Mouse (Mus musculus): ENCODE measurements around the gene Hist1h4k. TPM values are rescaled to one million over a fixed set of nuclear protein-coding genes. Genes with fewer than 3 reads are reported as not detected.
A peak's percentile ranks its signal among the peaks of the same experiment; 100 is the strongest.
"Not testable (repeated sequence)": the region's sequence is repeated elsewhere in the genome, so short reads cannot be mapped to it uniquely, and the experiment has no call there.

The Hist1h4k gene
- total RNA-seq, 2 experiments from 2014 or later = 76.7 to 88.9 TPM

- DNase-seq (ENCODE audit: low spot score in 2 of 2) = no peak
These were observed 5.4 kb upstream of the Hist1h4k start for GRCm38 (mm10) chr13:21755707-21756106.

- not testable (repeated sequence) for DNase-seq (ENCODE audit: low spot score in 2 of 2)
These were observed 4.1 kb upstream of the Hist1h4k start for GRCm38 (mm10) chr13:21754294-21755001.

GRCm38 (mm10) chr13:21753524-21754285, 3.4 kb upstream of the Hist1h4k start, which contains the start of the genes Hist1h2ak and Hist1h2bn:
Gene Hist1h2ak, minus strand, starts transcription at chr13:21753827.
Gene Hist1h2bn, plus strand, starts transcription at chr13:21754123.
- DNase-seq (ENCODE audit: low spot score in 2 of 2) = peak; percentile 26 to 54

- DNase-seq (ENCODE audit: low spot score in 2 of 2) = no peak
These were observed 2.8 kb upstream of the Hist1h4k start for GRCm38 (mm10) chr13:21753051-21753523.

DNA sequence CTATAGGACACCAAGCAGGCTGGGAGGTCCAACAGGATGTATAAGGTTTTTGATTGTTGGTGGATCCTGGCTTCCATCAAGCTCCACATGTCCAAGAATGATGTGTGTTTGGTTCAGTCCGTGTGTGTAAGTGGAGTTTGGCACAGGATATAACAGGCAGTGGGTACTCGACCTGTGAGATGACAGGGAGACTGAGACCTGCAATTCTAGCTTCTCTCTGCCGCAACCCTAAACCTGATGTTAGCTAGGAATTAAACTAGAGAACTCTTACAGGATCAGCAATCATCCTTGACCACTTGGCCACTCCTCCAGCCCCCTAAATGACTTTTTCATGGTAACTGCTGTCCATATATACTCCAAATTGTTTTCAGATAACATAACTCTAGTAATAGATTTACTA, 2.1 kb upstream of the Hist1h4k start:
- no peak for DNase-seq (ENCODE audit: low spot score in 2 of 2)

GRCm38 (mm10) chr13:21751827-21752226, 1.5 kb upstream of the Hist1h4k start:
- DNase-seq (ENCODE audit: low spot score in 2 of 2) = no peak

DNA sequence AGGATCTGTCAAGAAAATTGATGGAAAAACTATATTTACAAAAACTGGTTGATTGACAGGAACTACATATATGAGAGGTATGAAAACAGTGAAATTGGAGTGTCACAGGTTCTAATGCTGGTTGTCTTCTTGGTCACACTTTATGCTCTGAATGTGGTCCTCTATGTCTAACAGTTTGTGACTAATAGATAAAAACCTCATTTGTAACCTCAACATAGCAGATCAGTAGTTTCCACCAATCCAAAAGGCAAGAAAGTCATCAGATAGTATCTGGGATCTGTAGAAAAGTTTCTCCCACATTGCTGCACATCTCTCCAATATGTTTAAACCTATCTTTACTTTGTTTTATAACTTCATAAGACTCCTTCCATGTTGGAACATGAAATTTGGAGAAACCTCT, 1.1 kb upstream of the Hist1h4k start:
- DNase-seq (ENCODE audit: low spot score in 2 of 2) = no peak

DNA sequence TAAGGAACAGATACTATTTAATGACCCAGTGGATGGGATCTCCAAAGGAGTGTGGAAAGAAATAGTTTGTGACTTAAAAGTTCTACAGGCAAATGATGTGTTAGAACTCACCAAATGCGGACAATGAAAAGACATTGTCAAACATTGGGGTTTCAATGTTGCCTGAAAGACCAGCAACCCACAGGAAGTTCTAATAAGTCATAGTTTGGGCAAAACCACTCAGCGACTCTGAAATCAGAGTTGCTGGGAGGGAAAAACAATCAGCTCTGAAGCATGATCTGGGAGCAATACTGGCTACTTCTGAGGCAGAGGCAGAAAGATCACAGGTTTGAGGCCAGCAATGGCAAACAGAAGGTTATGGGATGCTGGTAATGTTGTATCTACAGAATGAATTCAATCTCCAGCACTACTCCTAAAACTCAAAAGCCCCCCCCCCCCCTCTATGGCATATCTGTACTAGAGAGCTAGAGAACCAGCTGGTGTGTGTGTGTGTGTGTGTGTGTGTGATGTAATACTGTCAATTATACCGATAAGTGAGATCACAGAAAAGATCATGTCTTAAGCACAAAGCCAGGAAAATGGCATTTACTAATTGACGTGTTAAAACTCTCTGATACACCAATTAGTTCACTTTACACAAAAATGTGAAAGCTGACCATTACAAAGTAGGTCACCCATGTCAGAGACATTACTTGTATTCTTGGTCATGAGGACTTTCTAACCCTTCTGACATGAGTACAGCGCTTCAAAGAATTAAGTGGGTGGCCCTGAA, 732 bp downstream of the Hist1h4k start:
- DNase-seq (ENCODE audit: low spot score in 2 of 2) = no peak

GRCm38 (mm10) chr13:21745006-21745405, 5.3 kb downstream of the Hist1h4k start:
- no peak for DNase-seq (ENCODE audit: low spot score in 2 of 2)

GRCm38 (mm10) chr13:21734906-21735767, 15.2 kb downstream of the Hist1h4k start, which contains the start of gene Hist1h4j:
Gene Hist1h4j, plus strand, starts transcription at chr13:21735064.
- peak; percentile 48 to 49 for DNase-seq (ENCODE audit: low spot score in 2 of 2)

DNA sequence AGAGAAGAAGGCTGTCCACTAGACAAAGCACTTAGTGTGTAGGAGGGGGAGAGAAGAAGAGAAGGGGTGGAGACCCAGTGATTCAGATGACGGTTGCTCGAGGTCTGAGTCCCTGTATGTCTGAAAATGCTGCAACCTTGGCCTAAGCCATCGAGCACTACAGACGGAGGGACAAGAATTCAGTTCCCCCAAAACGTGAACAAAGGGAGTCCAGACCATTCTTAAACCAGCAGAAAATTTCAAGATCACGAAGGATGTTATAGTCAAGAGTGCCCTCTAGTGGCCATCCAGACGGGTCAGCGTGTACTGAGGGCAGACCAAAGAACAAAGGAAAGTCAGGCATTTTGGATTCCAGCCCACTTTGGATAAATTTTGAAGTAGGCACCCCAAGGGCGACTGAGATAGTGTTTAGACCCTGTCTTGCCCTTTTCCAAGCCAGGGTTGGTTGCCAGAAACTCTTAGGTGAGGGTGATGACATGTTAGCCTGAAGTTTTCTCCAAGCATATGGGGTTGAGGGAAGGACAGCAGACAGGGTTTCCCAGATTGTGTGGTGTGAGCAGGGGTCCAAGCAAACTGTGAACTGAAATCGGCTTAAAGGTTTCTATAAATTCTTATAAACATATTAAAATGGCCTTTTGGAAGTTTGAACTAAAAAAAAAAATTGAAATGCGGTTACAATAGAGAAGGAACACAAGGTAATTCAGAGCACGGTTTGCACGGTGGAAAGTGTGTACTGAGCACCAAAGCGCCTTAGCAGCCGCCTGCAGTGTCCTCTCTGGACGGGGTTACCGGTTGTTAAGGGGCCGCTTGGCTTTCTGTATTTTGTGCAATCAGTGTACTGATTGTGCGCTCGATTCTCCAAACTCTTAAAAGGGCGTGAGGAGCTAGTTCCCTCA, 16.0 kb downstream of the Hist1h4k start:
- peak; percentile 50 to 67 for DNase-seq (ENCODE audit: low spot score in 2 of 2)

DNA sequence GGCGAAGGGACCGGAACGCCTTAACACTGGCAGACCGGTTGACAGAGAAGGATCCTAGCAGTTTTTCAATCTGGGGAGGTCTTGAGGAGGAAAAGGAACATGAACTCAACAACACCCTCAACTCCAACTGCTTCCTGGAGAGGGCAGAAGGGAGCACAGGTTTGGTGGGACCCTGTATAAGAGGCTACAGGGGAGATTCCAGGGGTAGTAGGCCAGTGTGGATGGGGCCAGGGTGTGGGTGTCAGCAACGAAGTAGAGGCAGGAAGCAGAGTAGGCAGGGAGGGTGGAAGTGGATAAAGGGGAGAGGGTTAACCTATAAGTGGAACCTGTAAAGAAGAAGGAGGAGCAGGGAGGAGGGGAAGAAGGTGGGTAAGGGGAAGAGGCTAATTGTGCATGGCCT, 16.8 kb downstream of the Hist1h4k start:
- no peak for DNase-seq (ENCODE audit: low spot score in 2 of 2)

GRCm38 (mm10) chr13:21729544-21729943, 20.8 kb downstream of the Hist1h4k start:
- no peak for DNase-seq (ENCODE audit: low spot score in 2 of 2)

DNA sequence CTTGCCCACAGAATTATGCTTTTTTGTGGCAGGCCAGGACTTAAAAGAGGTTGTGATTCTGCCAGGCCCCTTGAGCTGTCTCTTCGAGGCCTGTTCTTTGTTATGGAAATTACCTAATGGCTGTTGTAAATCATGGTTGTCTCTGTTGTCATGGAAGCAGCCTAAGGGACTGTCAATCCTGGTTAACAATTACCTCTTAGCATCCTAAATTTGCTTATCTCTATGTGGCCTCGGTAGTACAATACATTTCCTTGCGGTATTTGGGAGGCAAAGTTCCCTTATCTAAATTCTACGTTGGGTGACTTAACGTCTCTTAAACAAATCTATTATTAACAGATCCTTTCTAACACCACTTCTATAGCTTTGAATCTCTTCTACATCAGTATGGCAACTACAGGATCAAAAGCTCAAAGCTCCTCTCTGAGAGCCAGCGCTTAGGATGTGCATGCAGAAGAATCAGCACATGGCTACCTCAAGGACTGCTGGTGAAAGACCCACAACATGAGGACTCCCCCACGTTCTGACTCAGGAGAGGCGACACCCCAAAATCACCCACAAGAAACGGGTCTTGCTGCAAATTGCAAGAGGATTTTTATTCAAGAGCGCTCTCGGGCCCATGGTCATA, 22.2 kb downstream of the Hist1h4k start:
- no peak for DNase-seq (ENCODE audit: low spot score in 2 of 2)

GRCm38 (mm10) chr13:21722993-21723836, 27.1 kb downstream of the Hist1h4k start:
- no peak for DNase-seq (ENCODE audit: low spot score in 2 of 2)

- DNase-seq (ENCODE audit: low spot score in 2 of 2) = no peak
These were observed 27.9 kb downstream of the Hist1h4k start for GRCm38 (mm10) chr13:21722373-21722925.

DNA sequence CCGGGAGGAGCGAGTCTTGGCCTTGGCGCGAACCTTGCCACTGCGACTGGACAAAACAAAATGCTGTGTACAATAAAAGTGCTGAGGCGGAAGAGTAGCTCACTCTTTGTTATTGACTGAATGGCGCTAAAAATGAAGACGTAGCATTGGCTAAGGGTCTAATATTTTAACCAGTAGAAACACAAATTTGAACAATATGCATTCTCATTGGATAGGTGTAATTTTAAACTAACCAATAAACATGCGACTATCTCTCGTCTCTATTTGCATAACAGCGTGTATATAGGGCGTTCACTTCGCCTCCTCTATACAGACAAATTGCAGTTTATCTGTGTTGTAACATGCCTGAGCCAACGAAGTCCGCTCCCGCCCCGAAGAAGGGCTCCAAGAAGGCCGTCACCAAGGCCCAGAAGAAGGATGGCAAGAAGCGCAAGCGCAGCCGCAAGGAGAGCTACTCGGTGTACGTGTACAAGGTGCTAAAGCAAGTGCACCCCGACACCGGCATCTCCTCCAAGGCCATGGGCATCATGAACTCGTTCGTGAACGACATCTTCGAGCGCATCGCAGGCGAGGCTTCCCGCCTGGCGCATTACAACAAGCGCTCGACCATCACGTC, 28.4 kb downstream of the Hist1h4k start, which contains the start of gene Hist1h2bm:
TSS of gene Hist1h2bm (plus strand) at position 288 of the 616 bp plus-strand sequence.
- peak; percentile 30 to 44 for DNase-seq (ENCODE audit: low spot score in 2 of 2)

Data from adrenal gland, adult 18-20 months (tissue).